Mouse (Mus musculus): ENCODE results near the gene Nemp1.

GRCm38 (mm10) chr10:127698966-127699365 lies 32.3 kb downstream of the Nemp1 start:
- TF ChIP-seq CTCF (IDR thresholded peaks at IDR 0.05; ENCODE audit: borderline replicate concordance, control insufficient read depth, extremely low read depth, insufficient read depth, low read length, poor library complexity) (no peak), POLR2A (IDR thresholded peaks at IDR 0.05; ENCODE audit: control insufficient read depth, extremely low read depth, insufficient read depth, low read length, poor library complexity) (no peak)

Data from thymus, adult 2 months (tissue).